Mouse (Mus musculus) stomach, postnatal 0 days (tissue): ENCODE measurements around the gene Gucy1b1. TPM values are rescaled to one million over a fixed set of nuclear protein-coding genes. Genes with fewer than 3 reads are reported as not detected.

ENCODE experiments used
- ATAC-seq: fragments of 200-750 bp; cut with Nextera tagmentation; 2 replicates; pipeline ENCODE4 v1.8.0; 2017; ENCODE audit not compliant: low FRiP score, low TSS enrichment
- DNase-seq: peaks from one replicate; pipeline ENCODE4 v3.0.0-alpha.2; 2016; ENCODE audit warnings: low spot score
- H3K27ac ChIP-seq: fragments of 300-500 bp; sonication (generic); replicated peaks from 2 replicates; pipeline ENCODE4 v1.5.1; 2014; ENCODE audit warnings: mild to moderate bottlenecking, control low read depth
- H3K27me3 ChIP-seq: fragments of 300-500 bp; sonication (generic); 2 replicates; pipeline ENCODE4 v1.6.1; 2014; ENCODE audit warnings: low read length; ENCODE audit not compliant: control insufficient read depth, insufficient read depth
- H3K36me3 ChIP-seq: fragments of 300-500 bp; sonication (generic); 2 replicates; pipeline ENCODE4 v1.6.1; 2014; ENCODE audit warnings: low read length, mixed read lengths; ENCODE audit not compliant: control insufficient read depth, insufficient read depth
- H3K4me1 ChIP-seq: fragments of 300-500 bp; sonication (generic); replicated peaks from 2 replicates; pipeline ENCODE4 v1.6.1; 2014; ENCODE audit warnings: antibody characterized with exemption; ENCODE audit not compliant: control insufficient read depth, insufficient read depth
- H3K4me2 ChIP-seq: fragments of 300-500 bp; sonication (generic); replicated peaks from 2 replicates; pipeline ENCODE4 v1.6.1; 2014; ENCODE audit warnings: low read depth, mild to moderate bottlenecking, control low read depth, moderate library complexity
- H3K4me3 ChIP-seq: fragments of 300-500 bp; sonication (generic); 2 replicates; pipeline ENCODE4 v1.5.1; 2014; ENCODE audit warnings: low read depth, low read length, control low read depth
- H3K9ac ChIP-seq: fragments of 300-500 bp; sonication (generic); 2 replicates; pipeline ENCODE4 v1.6.1; 2014; ENCODE audit warnings: mild to moderate bottlenecking, low read length, control low read depth, mixed read lengths
- H3K9me3 ChIP-seq: fragments of 300-500 bp; sonication (generic); 2 replicates; pipeline ENCODE4 v1.6.1; 2016; ENCODE audit warnings: low read length; ENCODE audit not compliant: control insufficient read depth
- CTCF ChIP-seq: IDR thresholded peaks from 2 replicates; pipeline ENCODE4 v1.5.1; 2016; ENCODE audit warnings: antibody characterized with exemption, low read depth, mild to moderate bottlenecking, moderate library complexity
- EP300 ChIP-seq: optimal IDR thresholded peaks from 2 replicates; pipeline ENCODE3; 2016; ENCODE audit warnings: antibody characterized with exemption
- whole genome bisulfite sequencing: fragments of 180-500 bp; shearing (Covaris S2); extraction: QIAGEN DNeasy Blood & Tissue Kit; methylation state at CpG from one replicate; pipeline ENCODE4 v1.1.7; 2014; 5-methylcytosine and 5-hydroxymethylcytosine counted together
- polyA plus RNA-seq: library from polyadenylated mRNA; unstranded; fragments of >200 nt; fragmentation: Nextera tagmentation; extraction: Ambion mirVana; gene quantifications from 2 replicates; pipeline ENCODE4 v1.2.1, GENCODE M21; 2015

Gucy1b1 gene
- polyA plus RNA-seq, 1 experiment from 2014 or later = 20.0 TPM

DNA sequence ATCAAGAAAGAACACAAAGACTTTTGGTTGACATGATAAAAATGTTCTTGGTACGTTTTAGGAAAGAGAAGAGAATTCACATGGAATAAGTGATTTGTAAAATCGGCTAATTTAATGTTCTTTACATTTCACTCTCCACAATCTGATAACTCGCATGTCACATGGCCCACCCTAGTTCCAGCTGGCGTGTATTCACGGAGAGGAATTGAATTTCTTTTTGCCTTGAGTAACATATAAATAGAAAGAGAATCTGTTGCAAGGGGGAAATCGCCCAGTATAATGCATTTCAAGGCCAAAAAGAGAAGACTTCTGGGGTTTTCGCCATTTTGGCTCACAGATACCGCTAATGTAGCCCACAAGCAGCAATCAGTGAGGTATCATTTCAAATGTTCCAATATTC is 28.4 kb downstream of the Gucy1b1 start:
- Histone ChIP-seq H3K4me2 (no peak overlapping the region), H3K27ac (no peak overlapping the region), H3K4me1 (no peaks in the 10 kb centered on the region), H3K27me3 (no peaks in the 10 kb centered on the region), H3K36me3 (no peaks in the 10 kb centered on the region; the same call in 1 of the 2 replicates), H3K9me3 (no peaks in the 10 kb centered on the region), H3K9ac (no peak overlapping the region), H3K4me3 (no peak overlapping the region)
- DNase-seq (no peak), ATAC-seq (no peak)
- TF ChIP-seq EP300 (no peak), CTCF (no peak)
- 70% methylated on average over 8 of the region's 8 CpGs for WGBS

DNA sequence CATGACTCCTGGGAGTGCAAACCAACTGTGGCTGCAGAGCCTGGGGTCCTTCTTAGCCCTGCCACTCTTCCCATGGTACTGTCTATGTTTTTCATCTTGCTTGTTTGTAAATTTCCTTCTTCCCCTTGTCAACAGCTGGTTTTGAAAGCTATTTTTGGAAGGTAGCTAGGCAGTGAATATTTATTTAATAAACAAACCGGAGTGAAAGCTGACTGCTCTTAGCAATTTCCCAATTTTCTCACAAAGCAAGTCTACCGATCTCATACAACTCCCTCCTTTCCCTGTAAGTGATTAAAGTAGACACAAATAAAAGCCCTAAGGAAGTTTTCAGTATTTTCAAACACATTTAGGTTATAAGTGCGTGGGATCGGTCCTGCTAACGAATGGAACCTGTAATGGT is 29.6 kb downstream of the Gucy1b1 start:
- H3K27me3 ChIP-seq = no peaks in the 10 kb centered on the region
- H3K4me1 ChIP-seq = no peaks in the 10 kb centered on the region
- no peak overlapping the region for H3K4me2 ChIP-seq
- H3K9ac ChIP-seq = no peak overlapping the region
- no peaks in the 10 kb centered on the region for H3K9me3 ChIP-seq
- no peak for DNase-seq
- no peak for ATAC-seq
- TF ChIP-seq CTCF (no peak), EP300 (no peak)
- H3K36me3 ChIP-seq = no peaks in the 10 kb centered on the region; the same call in 1 of the 2 replicates
- 78% methylated on average over 5 of the region's 5 CpGs for WGBS
- no peak overlapping the region for H3K27ac ChIP-seq
- H3K4me3 ChIP-seq = no peak overlapping the region

DNA sequence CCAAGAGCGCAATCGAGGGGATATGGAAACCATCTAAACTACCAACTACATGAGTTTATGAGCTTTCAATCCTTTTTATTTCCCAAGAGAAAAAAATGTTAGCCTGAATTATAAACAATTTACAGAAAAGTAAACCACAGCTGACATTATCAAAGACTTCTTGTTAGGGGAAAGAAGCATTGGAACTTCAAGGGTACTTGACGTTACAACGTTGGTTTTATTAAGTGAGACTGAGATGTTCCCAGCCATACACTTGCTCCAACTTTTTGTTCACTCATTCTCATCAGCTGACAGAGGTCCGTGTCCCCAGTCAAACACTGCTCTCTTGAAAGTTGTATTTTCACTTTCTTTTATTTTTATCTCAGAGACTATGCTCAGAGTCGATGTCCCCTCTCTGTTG is 30.8 kb downstream of the Gucy1b1 start:
- H3K27ac ChIP-seq = no peak overlapping the region

DNA sequence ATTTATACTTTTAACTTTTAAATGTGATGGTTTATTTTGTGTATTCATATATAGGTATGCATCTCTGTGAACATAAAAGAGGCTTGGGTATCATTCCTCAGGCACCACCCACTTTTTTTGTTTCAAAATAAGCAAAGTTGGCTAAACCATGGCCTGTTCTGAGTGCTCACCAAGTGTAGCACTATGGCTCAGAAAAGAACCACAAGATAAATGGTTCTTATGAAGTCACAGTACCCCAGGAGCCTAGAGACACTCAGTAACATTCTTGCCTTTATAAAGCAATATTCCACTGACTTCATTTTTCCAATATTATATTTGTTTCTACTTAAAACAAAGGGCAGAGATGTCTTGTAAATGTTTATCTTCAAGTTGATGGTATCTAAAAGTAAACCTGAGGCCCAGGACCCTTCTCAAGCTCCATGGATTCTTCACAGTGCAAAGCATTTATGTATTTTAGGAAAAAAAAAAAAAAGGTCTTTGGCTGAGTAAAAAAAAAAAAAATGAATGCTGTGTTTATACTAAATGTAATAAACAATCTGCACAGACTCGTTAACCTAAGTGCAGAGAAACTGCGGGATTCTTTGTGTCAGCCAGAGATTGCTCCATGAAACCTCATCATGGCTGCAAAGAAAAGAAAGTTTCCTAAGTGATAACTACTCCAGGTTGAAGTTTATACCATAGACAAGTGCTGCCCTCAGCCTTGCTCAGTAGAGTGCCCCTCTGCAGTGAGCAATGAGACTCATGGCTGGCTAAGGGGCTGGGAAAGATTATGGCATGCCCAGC is 38.0 kb downstream of the Gucy1b1 start:
- Histone ChIP-seq H3K9me3 (no peaks in the 10 kb centered on the region), H3K4me1 (no peaks in the 10 kb centered on the region), H3K36me3 (no peaks in the 10 kb centered on the region), H3K27ac (no peak overlapping the region), H3K9ac (no peak overlapping the region), H3K4me2 (no peak overlapping the region), H3K27me3 (no peaks in the 10 kb centered on the region), H3K4me3 (no peak overlapping the region)
- TF ChIP-seq EP300 (no peak), CTCF (no peak)
- DNase-seq (no peak), ATAC-seq (no peak)
- 43% methylated on average over 2 of the region's 2 CpGs for WGBS

More for the DNA sequence above, 30.8 kb downstream of the Gucy1b1 start:
- Histone ChIP-seq H3K4me3 (no peak overlapping the region), H3K9ac (no peak overlapping the region), H3K36me3 (no peaks in the 10 kb centered on the region; the same call in 1 of the 2 replicates), H3K4me2 (no peak overlapping the region), H3K9me3 (no peaks in the 10 kb centered on the region), H3K27me3 (no peaks in the 10 kb centered on the region), H3K4me1 (no peaks in the 10 kb centered on the region)
- 50% methylated on average over 6 of the region's 6 CpGs for WGBS
- ATAC-seq (no peak), DNase-seq (no peak)
- TF ChIP-seq EP300 (no peak), CTCF (no peak)

DNA sequence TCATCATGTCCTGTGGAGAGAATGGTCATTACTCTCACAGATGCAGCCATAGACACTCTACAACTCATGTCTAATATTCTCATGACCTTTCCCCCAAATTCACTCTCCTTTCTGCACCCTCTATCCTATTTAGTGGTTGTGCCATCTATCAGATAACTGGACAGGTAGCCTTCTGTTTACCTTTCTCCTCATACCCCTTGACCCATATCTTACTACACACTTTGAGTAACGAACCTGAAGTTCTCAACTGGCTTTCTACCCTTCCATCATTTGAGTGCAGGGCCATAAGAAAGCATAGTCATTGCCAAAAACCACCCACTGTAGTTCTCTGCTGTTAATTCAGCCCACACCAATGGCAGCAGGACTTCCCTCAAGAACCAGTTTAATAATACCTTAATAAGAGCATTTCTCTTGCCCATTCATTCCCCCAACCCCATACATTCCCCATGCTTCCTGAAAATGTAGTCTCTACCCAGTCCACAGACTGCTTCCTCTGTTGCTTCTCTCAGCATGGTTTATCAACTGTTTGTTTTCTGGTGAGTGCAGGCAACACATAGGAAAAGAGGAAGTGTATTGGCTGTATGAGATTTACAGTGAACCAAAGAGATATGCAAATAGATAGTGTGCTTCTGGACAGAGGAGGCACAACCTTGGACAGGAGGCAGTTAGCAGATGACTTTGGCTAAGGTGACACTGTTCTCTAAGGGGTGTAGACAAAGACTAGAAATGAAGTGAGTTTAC is 44.3 kb downstream of the Gucy1b1 start:
- TF ChIP-seq CTCF = no peak
- TF ChIP-seq EP300 = no peak
- Histone ChIP-seq H3K4me1 (no peaks in the 10 kb centered on the region), H3K27ac (no peak overlapping the region), H3K4me2 (no peak overlapping the region), H3K4me3 (no peak overlapping the region), H3K9me3 (no peaks in the 10 kb centered on the region), H3K27me3 (no peaks in the 10 kb centered on the region), H3K9ac (no peak overlapping the region), H3K36me3 (no peaks in the 10 kb centered on the region)
- DNase-seq (no peak), ATAC-seq (no peak)
- WGBS = 54% methylated on average over 1 of the region's 1 CpGs

DNA sequence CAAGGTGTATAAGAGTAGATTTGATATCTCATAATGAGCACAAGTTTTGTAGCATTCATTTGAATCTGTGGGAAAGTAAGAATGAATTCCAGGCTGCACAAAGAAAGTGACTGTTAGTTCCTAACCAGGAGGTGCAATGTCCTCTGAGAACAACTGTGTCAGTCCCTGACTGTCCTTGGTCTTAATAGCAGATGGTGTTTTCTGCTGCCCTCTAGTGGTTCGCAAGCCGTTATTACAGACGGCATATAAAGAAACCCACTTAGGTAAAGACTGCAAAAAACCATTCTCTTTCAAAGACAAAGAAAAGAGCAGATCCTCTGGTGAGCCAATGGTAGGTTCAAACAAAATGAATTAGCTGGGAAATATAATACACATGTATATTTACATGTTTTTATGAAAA is 45.3 kb downstream of the Gucy1b1 start:
- 1% methylated on average over 3 of the region's 3 CpGs for WGBS
- no peak overlapping the region for H3K27ac ChIP-seq
- no peak overlapping the region for H3K9ac ChIP-seq
- H3K4me1 ChIP-seq = no peaks in the 10 kb centered on the region
- DNase-seq = peak; percentile 27
- H3K27me3 ChIP-seq = no peaks in the 10 kb centered on the region
- H3K4me3 ChIP-seq = no peak overlapping the region
- H3K9me3 ChIP-seq = no peaks in the 10 kb centered on the region
- H3K36me3 ChIP-seq = no peaks in the 10 kb centered on the region
- TF ChIP-seq EP300 (no peak), CTCF (peak; percentile 93)
- no peak overlapping the region for H3K4me2 ChIP-seq
- ATAC-seq = 0 out of 2 replicates have a peak, but pooled peaks have one; percentile 29
